Mouse (Mus musculus): Measurements from ENCODE around the gene Ptprf. TPM values are rescaled to one million over a fixed set of nuclear protein-coding genes. Genes with fewer than 3 reads are reported as not detected.

The Ptprf gene
- 16.7 and 32.2 TPM in 2 replicates for polyA plus RNA-seq (2015; fragmentation: Nextera tagmentation; extraction: Ambion mirVana)

DNA sequence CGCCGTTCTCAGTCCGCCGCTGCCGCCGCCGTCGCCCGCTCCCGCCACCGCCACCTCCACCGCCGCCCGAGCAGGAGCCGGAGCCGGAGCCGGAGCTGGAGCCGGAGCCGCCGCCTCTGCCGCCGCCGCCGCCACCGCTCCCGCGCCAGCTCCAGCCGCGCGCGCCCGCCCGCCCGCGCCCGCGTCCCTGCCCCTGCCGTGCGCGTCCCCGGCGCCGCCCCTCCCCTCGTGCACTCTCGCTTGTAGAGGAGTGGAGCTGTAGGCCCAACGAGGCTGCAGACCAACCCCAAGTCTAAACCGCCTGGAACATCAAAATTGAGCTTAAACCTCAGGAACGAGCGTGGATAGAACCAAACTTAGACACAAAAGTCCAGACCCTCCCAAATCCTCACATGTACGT is at the start of gene Ptprf:
TSS of gene Ptprf (minus strand) at position 175 of the 400 bp plus-strand sequence.
- Histone ChIP-seq H3K9me3 (replicated peaks) (no peaks in the 10 kb centered on the region), H3K27me3 (0 out of 2 replicates have a peak, but pooled peaks cover 4% of the 10 kb centered on the region), H3K4me1 (replicated peaks) (peaks cover 24% of the 10 kb centered on the region), H3K4me3 (peak within 1 kb of the TSS; percentile 80), H3K4me2 (peak within 1 kb of the TSS; percentile 86), H3K9ac (peak within 1 kb of the TSS; percentile 85), H3K36me3 (no peaks in the 10 kb centered on the region), H3K27ac (peak within 1 kb of the TSS; percentile 81)
- WGBS, result 2% methylated on average over 32 of the region's 50 CpGs
- ATAC-seq (replicated peaks; ENCODE audit: insufficient number of reproducible peaks, insufficient read depth, low FRiP score, low read depth), result peak; percentile 44

DNA sequence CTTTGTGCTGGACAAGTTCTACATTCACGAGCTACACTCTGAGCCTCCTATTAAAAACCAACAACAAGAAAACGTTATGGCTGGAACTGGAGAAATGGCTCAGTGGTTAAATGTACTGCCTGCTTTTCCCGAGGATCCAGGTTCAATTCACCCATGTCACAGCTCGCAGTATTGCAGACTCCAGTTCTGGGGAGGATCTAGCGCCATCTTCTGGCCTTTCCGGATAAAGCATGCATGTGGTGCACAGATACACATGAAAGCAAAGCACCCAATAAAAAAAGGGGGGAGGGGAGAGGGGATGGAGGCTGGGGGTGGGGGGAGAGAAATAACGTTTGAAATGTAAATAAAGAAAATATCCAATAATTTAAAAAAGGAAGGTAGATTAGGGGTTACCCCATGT is 45.5 kb upstream of the Ptprf start:
- H3K4me1 ChIP-seq (replicated peaks), result no peaks in the 10 kb centered on the region
- no peak for ATAC-seq (replicated peaks; ENCODE audit: insufficient number of reproducible peaks, insufficient read depth, low FRiP score, low read depth)
- H3K9me3 ChIP-seq (replicated peaks), result no peaks in the 10 kb centered on the region
- no peak overlapping the region for H3K9ac ChIP-seq
- no peak overlapping the region for H3K4me2 ChIP-seq
- H3K27me3 ChIP-seq, result no peaks in the 10 kb centered on the region
- no peak overlapping the region for H3K27ac ChIP-seq
- no peak overlapping the region for H3K4me3 ChIP-seq
- WGBS, result 22% methylated on average over 7 of the region's 7 CpGs
- H3K36me3 ChIP-seq, result no peaks in the 10 kb centered on the region

DNA sequence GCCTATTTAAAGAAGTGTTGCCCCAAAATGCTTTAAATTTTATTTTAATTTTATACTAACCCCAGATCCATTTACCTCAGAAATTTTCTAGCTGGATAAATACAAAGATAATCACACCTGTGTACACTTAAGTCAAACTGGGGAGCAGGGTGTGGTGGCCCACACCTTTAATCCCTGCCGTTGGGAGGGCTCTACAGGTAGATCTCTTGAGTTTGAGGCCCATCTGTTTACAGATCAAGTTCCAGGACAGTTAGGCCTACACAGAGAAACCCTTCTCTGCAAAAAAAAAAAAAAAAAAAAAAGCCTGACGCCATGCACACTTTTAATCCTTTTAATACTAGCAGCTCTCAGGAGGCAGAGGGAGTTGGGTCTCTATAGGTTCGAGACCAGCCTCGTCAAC is 44.8 kb upstream of the Ptprf start:
- ATAC-seq (replicated peaks; ENCODE audit: insufficient number of reproducible peaks, insufficient read depth, low FRiP score, low read depth), result no peak
- no peaks in the 10 kb centered on the region for H3K4me1 ChIP-seq (replicated peaks)
- no peak overlapping the region for H3K27ac ChIP-seq
- no peaks in the 10 kb centered on the region for H3K9me3 ChIP-seq (replicated peaks)
- H3K36me3 ChIP-seq, result no peaks in the 10 kb centered on the region
- no peak overlapping the region for H3K4me2 ChIP-seq
- no peaks in the 10 kb centered on the region for H3K27me3 ChIP-seq
- H3K4me3 ChIP-seq, result no peak overlapping the region
- 84% methylated on average over 4 of the region's 4 CpGs for WGBS
- H3K9ac ChIP-seq, result no peak overlapping the region

DNA sequence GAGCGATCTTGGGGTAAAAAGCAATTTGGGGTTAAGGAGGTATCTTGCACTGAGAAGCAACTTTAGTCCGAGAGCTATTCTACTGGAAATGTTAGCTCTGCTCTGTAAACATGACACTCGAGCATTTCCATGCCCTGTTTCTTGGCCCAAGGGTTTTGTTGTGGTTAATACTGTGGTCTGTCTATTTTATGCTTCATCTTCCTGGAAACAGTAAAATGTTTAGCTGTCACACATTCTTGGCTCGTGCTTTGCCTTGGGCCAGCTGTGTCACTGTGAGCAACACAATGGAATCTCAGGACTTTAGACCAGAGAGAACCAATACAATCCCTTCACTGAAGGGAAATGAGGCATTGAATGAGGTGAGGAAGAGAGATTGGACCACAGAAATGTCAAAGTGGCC is 40.6 kb upstream of the Ptprf start:
- H3K4me3 ChIP-seq, result no peak overlapping the region
- H3K9me3 ChIP-seq (replicated peaks), result no peaks in the 10 kb centered on the region
- no peaks in the 10 kb centered on the region for H3K4me1 ChIP-seq (replicated peaks)
- H3K27ac ChIP-seq, result no peak overlapping the region
- H3K9ac ChIP-seq, result no peak overlapping the region
- H3K36me3 ChIP-seq, result no peaks in the 10 kb centered on the region
- H3K4me2 ChIP-seq, result no peak overlapping the region
- WGBS, result 51% methylated on average over 4 of the region's 4 CpGs
- no peaks in the 10 kb centered on the region for H3K27me3 ChIP-seq
- ATAC-seq (replicated peaks; ENCODE audit: insufficient number of reproducible peaks, insufficient read depth, low FRiP score, low read depth), result no peak

DNA sequence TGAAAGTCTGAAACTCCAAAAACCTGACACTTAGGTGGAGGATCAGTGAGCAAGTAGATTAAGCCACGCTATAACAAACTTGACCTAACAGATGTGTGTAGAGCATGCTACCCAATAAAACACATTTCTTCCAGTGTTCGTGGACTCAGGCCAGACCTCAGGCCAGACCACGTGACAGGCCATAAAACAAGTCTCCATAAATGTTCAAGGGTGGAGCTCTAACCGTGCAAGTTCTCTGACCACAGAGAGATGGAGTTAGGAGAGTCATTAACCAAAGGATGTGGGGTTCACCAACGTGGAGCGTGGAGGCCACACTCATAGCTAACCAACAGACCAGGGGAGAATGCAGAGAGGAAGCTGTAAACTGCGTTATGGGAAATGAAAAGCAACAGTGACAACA is 35.3 kb upstream of the Ptprf start:
- H3K9me3 ChIP-seq (replicated peaks), result no peaks in the 10 kb centered on the region
- H3K4me3 ChIP-seq, result no peak overlapping the region
- 71% methylated on average over 7 of the region's 7 CpGs for WGBS
- no peak overlapping the region for H3K4me2 ChIP-seq
- no peaks in the 10 kb centered on the region for H3K4me1 ChIP-seq (replicated peaks)
- H3K27ac ChIP-seq, result no peak overlapping the region
- no peaks in the 10 kb centered on the region for H3K27me3 ChIP-seq
- H3K36me3 ChIP-seq, result no peaks in the 10 kb centered on the region
- H3K9ac ChIP-seq, result no peak overlapping the region
- no peak for ATAC-seq (replicated peaks; ENCODE audit: insufficient number of reproducible peaks, insufficient read depth, low FRiP score, low read depth)

DNA sequence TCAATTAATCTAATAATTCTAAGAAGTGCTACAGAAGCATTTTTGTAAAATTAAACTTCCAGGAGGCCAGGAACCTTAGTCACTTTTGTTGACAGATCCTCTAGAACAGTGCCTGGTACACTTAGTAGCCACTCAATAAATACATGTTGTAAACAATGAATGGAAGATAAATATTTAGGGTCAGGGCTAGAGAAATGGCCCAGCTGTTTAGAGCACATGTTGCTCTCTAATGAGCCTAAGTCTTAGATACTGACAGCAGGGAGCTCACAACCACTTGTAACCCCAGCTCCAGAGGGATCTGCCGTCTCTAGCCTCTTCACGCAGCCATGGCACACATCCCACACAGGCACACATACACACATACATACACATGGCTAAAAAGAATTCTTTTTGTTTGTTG is 29.4 kb upstream of the Ptprf start:
- H3K27ac ChIP-seq, result no peak overlapping the region
- no peaks in the 10 kb centered on the region for H3K9me3 ChIP-seq (replicated peaks)
- ATAC-seq (replicated peaks; ENCODE audit: insufficient number of reproducible peaks, insufficient read depth, low FRiP score, low read depth), result no peak
- no peaks in the 10 kb centered on the region for H3K36me3 ChIP-seq
- 72% methylated on average over 2 of the region's 2 CpGs for WGBS
- no peak overlapping the region for H3K9ac ChIP-seq
- H3K4me2 ChIP-seq, result no peak overlapping the region
- no peaks in the 10 kb centered on the region for H3K27me3 ChIP-seq
- H3K4me3 ChIP-seq, result no peak overlapping the region
- H3K4me1 ChIP-seq (replicated peaks), result peaks cover 5% of the 10 kb centered on the region

DNA sequence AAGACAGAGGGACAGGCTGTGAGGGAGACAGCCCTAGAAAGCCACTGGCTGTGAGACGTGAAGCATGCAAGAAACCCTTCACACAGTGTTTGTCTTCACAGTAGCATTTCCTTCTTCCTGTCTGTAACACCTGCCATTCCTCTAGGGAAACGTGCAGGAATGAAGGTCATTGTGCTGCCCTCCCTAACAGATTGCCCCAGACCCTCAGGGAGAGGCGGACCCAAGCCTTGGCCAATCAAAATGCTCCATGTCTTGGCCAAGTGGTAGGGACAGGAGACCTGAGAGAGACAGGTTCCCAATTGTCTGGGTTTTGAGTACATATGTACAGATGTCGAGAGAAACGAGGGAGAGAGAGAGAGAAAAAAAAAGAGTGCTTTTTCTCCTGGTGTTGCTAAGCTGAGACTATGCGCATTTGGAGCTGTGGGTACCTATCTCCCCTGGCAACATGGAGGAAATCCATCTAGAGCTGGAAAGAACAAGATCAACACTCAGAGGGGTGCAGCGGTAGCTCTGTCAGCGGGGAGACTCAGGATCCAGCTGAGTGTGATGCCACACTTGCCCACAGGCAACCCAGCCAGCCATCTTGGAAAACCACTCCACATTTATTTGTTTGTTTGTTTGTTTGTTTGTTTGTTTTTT is 28.6 kb upstream of the Ptprf start:
- Histone ChIP-seq H3K9ac (no peak overlapping the region), H3K4me3 (no peak overlapping the region), H3K27me3 (no peaks in the 10 kb centered on the region), H3K9me3 (replicated peaks) (no peaks in the 10 kb centered on the region), H3K4me1 (replicated peaks) (peaks cover 12% of the 10 kb centered on the region), H3K36me3 (no peaks in the 10 kb centered on the region), H3K4me2 (no peak overlapping the region), H3K27ac (no peak overlapping the region)
- WGBS, result 33% methylated on average over 8 of the region's 8 CpGs
- ATAC-seq (replicated peaks; ENCODE audit: insufficient number of reproducible peaks, insufficient read depth, low FRiP score, low read depth), result no peak

DNA sequence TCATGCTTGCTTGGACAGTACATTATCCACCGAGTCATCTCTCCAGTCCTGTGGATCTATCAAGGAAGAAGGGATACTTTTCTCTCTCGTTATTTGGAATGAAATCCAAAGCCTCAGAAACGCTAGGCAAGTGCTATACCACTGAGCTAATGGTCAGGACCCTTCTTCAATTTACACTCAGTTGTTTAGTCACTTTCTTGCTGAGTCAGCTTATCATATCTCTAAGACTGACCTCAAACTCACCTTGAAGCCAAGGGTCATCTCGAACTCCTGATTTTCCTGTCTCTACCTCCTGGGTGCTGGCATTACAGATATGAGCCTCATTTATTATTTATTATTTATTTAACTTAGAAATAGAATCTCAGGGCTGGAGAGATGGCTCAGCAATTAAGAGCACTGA is 25.5 kb upstream of the Ptprf start:
- H3K27ac ChIP-seq, result no peak overlapping the region
- no peak for ATAC-seq (replicated peaks; ENCODE audit: insufficient number of reproducible peaks, insufficient read depth, low FRiP score, low read depth)
- H3K4me3 ChIP-seq, result no peak overlapping the region
- no peaks in the 10 kb centered on the region for H3K36me3 ChIP-seq
- no peak overlapping the region for H3K9ac ChIP-seq
- 79% methylated on average over 4 of the region's 4 CpGs for WGBS
- H3K4me1 ChIP-seq (replicated peaks), result peaks cover 12% of the 10 kb centered on the region
- H3K27me3 ChIP-seq, result no peaks in the 10 kb centered on the region
- H3K4me2 ChIP-seq, result no peak overlapping the region
- H3K9me3 ChIP-seq (replicated peaks), result no peaks in the 10 kb centered on the region

DNA sequence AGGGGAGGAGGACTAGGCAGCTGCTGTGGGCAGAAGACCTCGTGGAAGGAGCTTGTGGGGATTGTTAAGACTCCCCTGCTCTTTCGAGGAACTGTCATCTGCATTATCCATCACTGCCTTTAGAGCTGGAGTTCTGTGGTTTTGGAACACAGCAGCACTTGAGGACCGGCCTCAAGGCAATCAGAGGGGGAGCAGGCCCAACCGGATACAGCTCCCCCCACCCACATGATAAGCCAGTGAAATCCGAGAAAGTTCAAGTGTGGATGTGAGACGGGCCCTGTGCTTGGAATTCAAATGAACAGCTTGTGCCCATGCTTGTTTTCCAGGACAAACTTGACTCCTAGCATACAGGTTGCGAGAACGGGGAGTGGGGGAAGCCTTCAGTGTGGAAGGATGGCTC is 24.1 kb upstream of the Ptprf start:
- H3K9me3 ChIP-seq (replicated peaks), result no peaks in the 10 kb centered on the region
- no peak overlapping the region for H3K9ac ChIP-seq
- H3K36me3 ChIP-seq, result no peaks in the 10 kb centered on the region
- H3K4me3 ChIP-seq, result no peak overlapping the region
- H3K4me2 ChIP-seq, result no peak overlapping the region
- ATAC-seq (replicated peaks; ENCODE audit: insufficient number of reproducible peaks, insufficient read depth, low FRiP score, low read depth), result no peak
- peaks cover 12% of the 10 kb centered on the region for H3K4me1 ChIP-seq (replicated peaks)
- 20% methylated on average over 8 of the region's 8 CpGs for WGBS
- H3K27ac ChIP-seq, result no peak overlapping the region
- no peaks in the 10 kb centered on the region for H3K27me3 ChIP-seq

DNA sequence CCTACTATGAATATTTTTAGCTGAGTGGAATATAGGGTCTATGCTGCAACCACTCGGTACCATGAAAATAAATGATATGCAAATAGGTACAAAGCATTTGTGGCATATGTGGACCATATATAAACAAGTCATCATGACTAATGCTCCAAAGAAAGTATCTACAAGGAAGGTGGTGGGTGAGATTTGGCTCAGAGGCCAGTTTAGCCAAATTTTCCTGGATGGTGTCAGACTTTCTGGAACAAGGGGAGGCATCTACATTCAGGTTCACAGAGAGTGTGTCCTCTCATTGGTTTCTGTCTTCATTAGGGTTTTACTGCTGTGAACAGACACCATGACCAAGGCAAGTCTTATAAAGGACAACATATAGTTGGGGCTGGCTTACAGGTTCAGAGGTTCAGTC is 19.3 kb upstream of the Ptprf start:
- no peak overlapping the region for H3K9ac ChIP-seq
- no peak overlapping the region for H3K27ac ChIP-seq
- no peak overlapping the region for H3K4me2 ChIP-seq
- no peak overlapping the region for H3K4me3 ChIP-seq
- H3K4me1 ChIP-seq (replicated peaks), result peaks cover 5% of the 10 kb centered on the region; the same call in 1 of the 2 replicates
- no peaks in the 10 kb centered on the region for H3K9me3 ChIP-seq (replicated peaks)
- no peaks in the 10 kb centered on the region for H3K27me3 ChIP-seq
- 92% methylated on average over 1 of the region's 1 CpGs for WGBS
- H3K36me3 ChIP-seq, result no peaks in the 10 kb centered on the region
- no peak for ATAC-seq (replicated peaks; ENCODE audit: insufficient number of reproducible peaks, insufficient read depth, low FRiP score, low read depth)

DNA sequence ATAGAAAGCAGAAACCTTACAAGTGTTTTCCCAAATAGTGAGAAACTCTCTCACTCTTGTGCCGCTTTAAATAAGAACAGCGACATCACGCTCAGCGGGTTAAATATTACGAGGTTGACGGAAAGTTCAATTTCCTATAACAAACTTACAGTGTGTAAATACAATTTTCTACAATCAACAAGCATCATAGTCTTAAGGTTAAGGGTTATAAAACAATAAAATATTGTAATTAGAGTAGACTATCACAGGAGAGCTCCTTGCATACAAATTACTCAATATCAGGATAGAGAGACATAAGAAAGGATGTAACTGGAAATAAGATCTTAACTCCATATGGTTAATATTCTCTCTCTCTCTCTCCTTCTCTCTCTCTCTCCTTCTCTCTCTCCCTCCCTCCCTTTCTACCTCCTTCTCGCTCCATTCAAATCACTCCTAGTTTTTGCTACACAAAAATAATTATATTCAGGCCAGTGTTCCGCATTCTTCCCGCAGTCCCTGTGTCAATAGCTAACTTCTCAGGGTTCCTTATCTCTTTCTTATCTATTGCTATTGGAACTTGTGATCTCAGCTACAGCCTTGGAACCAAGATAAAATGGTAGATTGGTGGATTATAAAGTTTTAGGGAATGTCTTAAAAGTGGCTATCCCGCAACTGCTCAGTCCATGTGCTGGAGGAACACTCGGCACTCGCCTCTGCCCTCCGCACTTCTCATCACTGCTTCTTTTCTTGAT is 16.5 kb upstream of the Ptprf start:
- Histone ChIP-seq H3K27me3 (no peaks in the 10 kb centered on the region), H3K4me3 (no peak overlapping the region), H3K36me3 (no peaks in the 10 kb centered on the region), H3K4me2 (no peak overlapping the region), H3K4me1 (replicated peaks) (no peaks in the 10 kb centered on the region), H3K9me3 (replicated peaks) (no peaks in the 10 kb centered on the region), H3K9ac (no peak overlapping the region), H3K27ac (no peak overlapping the region)
- 83% methylated on average over 13 of the region's 13 CpGs for WGBS
- ATAC-seq (replicated peaks; ENCODE audit: insufficient number of reproducible peaks, insufficient read depth, low FRiP score, low read depth), result no peak

Measured in heart, embryonic 15.5 days (tissue).